Mouse (Mus musculus) embryonic facial prominence, embryonic 11.5 days (tissue): ENCODE results near the gene Faf1. TPM values are rescaled to one million over a fixed set of nuclear protein-coding genes. Genes with fewer than 3 reads are reported as not detected.

Experiments used
- ATAC-seq: fragments of 200-750 bp; cut with Nextera tagmentation; replicated peaks from 2 replicates; pipeline ENCODE4 v1.8.0; 2017; ENCODE audit warnings: low read depth; ENCODE audit not compliant: insufficient number of reproducible peaks, low FRiP score, low TSS enrichment
- DNase-seq: peaks from one replicate; pipeline ENCODE4 v3.0.0-alpha.2; 2015; ENCODE audit warnings: low spot score
- H3K27ac ChIP-seq: fragments of 300-500 bp; sonication (generic); replicated peaks from 2 replicates; pipeline ENCODE4 v1.5.1; 2014; ENCODE audit warnings: mild to moderate bottlenecking, low read depth, low read length, control low read depth
- H3K27me3 ChIP-seq: fragments of 300-500 bp; sonication (generic); 2 replicates; pipeline ENCODE4 v1.6.1; 2014; ENCODE audit warnings: mild to moderate bottlenecking, low read length, moderate library complexity, mixed read lengths; ENCODE audit not compliant: control insufficient read depth, insufficient read depth
- H3K36me3 ChIP-seq: fragments of 300-500 bp; sonication (generic); replicated peaks from 2 replicates; pipeline ENCODE4 v1.6.1; 2014; ENCODE audit warnings: low read depth, mild to moderate bottlenecking, low read length, moderate library complexity, mixed read lengths; ENCODE audit not compliant: control insufficient read depth, insufficient read depth
- H3K4me1 ChIP-seq: fragments of 300-500 bp; sonication (generic); 2 replicates; pipeline ENCODE4 v1.6.1; 2014; ENCODE audit warnings: low read length, mixed read lengths; ENCODE audit not compliant: control insufficient read depth, insufficient read depth
- H3K4me2 ChIP-seq: fragments of 300-500 bp; sonication (generic); 2 replicates; pipeline ENCODE4 v1.6.1; 2014; ENCODE audit warnings: low read depth, mild to moderate bottlenecking, control low read depth, low read length, moderate library complexity
- H3K4me3 ChIP-seq: fragments of 300-500 bp; sonication (generic); 2 replicates; pipeline ENCODE4 v1.5.1; 2014; ENCODE audit warnings: low read depth, low read length, control low read depth
- H3K9ac ChIP-seq: fragments of 300-500 bp; sonication (generic); replicated peaks from 2 replicates; pipeline ENCODE4 v1.6.1; 2014; ENCODE audit warnings: mild to moderate bottlenecking, control low read depth, low read length
- H3K9me3 ChIP-seq: fragments of 300-500 bp; sonication (generic); replicated peaks from 2 replicates; pipeline ENCODE4 v1.6.1; 2016; ENCODE audit warnings: mild to moderate bottlenecking, low read length, inconsistent platforms, mixed read lengths; ENCODE audit not compliant: control insufficient read depth
- WGBS: fragments of 180-500 bp; shearing (Covaris S2); extraction: QIAGEN DNeasy Blood & Tissue Kit; methylation state at CpG from one replicate; pipeline ENCODE4 v1.1.7; 2014; 5-methylcytosine and 5-hydroxymethylcytosine counted together
- polyA plus RNA-seq: library from polyadenylated mRNA; unstranded; fragments of >200 nt; fragmentation: Nextera tagmentation; extraction: Ambion mirVana; gene quantifications from 2 replicates; pipeline ENCODE4 v1.2.1, GENCODE M21; 2014

The Faf1 gene
- polyA plus RNA-seq, 1 experiment from 2014 or later = 47.2 TPM

DNA sequence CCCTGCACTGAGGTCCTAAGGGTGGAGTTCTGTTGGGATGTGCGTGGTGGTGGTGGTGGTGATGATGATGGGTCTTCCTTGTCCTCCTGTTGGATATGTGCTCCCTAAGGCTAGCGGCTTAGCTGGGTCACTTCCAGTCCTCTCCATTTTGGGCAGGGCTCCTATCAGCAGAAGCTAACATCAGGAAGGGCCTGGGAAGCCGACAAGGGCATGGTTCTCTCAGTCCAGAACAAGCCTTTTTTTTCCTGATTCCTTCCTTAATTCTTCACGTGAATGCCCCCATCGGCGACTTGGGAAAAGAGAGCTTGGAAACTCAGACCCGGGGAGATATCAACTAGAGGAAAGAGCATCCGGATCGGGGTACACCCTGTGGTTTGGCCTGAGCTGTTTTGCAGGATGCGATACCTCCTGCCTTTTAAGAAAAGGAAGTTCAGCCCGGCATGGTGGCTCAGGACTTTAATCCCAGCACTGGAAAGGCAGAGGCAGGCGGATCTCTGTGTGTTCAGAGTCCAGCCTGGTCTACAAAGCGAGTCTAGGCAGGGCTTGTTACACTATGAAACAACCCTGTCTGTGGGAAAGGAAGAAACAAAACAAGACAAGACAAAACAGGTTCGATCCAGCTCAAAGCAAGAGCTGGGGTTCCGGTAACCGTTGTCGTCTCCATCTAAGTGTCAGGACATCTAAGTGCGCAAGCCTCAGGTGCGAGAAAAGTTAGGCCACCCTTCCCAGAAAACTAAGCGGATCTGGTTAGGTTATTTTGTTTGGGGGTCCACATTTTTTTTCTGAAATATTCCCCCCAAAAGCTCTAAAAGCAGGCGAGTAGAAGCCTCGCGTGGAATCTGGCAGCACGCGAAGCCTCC lies 299.2 kb downstream of the Faf1 start:
- Histone ChIP-seq H3K4me3 (peak overlapping the region; percentile 1; the same call in 1 of the 2 replicates), H3K27me3 (peaks cover 64% of the 10 kb centered on the region), H3K9me3 (no peaks in the 10 kb centered on the region), H3K27ac (no peak overlapping the region), H3K36me3 (no peaks in the 10 kb centered on the region), H3K4me1 (peaks cover 6% of the 10 kb centered on the region; the same call in 1 of the 2 replicates), H3K4me2 (no peak overlapping the region), H3K9ac (no peak overlapping the region)
- DNase-seq (peak; percentile 28), ATAC-seq (no peak)
- WGBS = 8% methylated on average over 25 of the region's 25 CpGs

DNA sequence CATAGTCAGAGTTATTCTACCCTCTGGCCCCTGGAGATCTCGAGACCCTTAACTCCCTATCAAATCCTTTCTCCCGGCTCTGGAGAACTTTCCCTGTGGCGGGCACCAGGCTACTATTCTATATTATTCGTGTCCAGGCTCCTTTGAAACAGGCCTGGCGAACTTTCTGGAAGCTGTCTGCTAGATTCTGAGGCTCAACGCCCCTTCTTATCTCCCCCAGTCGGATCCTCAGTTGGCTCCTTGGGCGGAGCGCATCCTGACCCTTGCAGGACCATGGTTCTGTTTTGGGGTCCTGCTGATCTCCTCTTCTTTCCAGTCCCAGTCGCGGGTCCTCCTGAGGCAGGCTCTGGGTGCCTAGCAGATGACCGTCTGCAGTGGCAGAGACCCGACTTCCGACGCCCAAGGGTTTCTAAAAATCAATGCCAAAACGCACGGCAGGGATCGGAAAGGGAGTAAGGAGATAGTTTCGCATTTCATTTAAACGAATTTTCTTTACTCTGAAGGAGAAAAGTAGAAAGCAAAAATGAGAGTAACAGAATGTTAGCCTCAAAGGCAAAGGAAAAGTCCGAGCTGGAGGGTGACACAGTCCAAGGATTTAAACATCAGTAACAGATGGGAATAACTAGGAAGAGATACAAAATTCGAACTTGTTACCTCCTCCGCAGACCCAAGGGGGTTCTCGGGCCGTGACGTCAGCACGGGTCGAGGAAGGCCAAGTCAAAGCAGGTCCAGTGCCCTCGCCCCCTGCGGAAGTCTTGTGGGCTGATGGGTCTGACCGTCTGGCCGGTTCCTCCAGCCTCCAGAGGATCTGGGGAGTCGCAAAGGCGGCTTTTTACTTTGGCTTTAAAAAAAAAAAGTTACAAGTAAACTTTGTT lies 300.1 kb downstream of the Faf1 start:
- Histone ChIP-seq H3K4me2 (no peak overlapping the region), H3K9me3 (no peaks in the 10 kb centered on the region), H3K4me1 (peaks cover 6% of the 10 kb centered on the region; the same call in 1 of the 2 replicates), H3K27me3 (peaks cover 67% of the 10 kb centered on the region), H3K36me3 (no peaks in the 10 kb centered on the region), H3K9ac (no peak overlapping the region), H3K4me3 (peak overlapping the region; percentile 5; the same call in 1 of the 2 replicates), H3K27ac (no peak overlapping the region)
- ATAC-seq (no peak), DNase-seq (peak; percentile 45)
- WGBS = 1% methylated on average over 34 of the region's 34 CpGs

DNA sequence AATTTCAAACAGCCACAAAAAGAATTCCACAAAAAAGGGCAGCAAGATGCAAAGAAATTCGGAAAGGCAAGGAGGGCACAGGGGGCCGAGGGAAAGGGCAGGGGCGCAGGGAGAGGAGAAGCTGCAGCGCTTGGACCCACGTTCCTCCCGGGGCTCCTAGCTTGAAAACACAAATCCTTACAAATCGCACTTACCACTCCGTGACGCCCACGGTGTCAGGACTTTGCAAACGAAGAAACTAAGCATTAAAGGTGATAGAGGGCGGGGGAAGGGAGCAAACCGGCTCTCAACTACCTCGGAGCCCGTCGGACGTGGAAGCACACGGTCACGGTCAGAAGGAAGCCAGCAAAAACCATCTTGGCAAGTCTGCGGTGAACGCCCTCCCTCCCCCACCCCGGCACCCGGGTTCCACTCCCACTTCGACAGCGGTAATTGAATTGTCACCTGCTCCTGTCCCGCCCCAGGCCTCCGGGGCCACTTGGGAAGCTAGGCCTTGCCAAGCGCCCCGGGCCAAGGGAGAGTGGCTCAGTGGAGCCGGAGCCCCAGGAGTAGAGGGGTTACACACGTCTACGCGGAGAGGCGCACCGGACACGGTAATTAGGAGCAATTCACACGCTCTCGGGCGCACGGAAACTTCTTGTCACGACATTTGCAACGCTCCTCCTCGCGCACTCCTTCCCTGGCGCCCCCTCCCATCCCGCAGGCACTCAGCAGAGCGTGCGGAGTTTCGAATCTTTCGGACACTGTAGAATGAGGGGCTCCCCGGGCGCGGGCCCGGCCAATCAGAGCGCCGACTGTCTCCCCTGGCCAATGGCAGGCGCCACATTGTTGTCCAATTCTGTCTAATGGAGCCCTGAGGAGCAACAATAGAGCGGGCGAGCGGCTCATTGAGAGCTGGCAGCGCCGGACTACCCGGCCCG lies 301.0 kb downstream of the Faf1 start, which contains the start of gene Dmrta2:
Gene Dmrta2, plus strand, starts transcription at position 906 of the 920 bp plus-strand sequence.
- under 1% methylated on average over 64 of the region's 64 CpGs for WGBS
- peaks cover 74% of the 10 kb centered on the region for H3K27me3 ChIP-seq
- DNase-seq (peak; percentile 84), ATAC-seq (peak; percentile 91)
- H3K36me3 ChIP-seq = no peaks in the 10 kb centered on the region
- H3K4me3 ChIP-seq = peak within 1 kb of the TSS; percentile 42
- no peaks in the 10 kb centered on the region for H3K9me3 ChIP-seq
- 0 out of 2 replicates have a peak within 1 kb of the TSS, but pooled peaks have one; percentile 7 for H3K27ac ChIP-seq
- peak within 1 kb of the TSS; percentile 63 for H3K9ac ChIP-seq
- H3K4me1 ChIP-seq = peaks cover 6% of the 10 kb centered on the region; the same call in 1 of the 2 replicates
- peak within 1 kb of the TSS; percentile 67 for H3K4me2 ChIP-seq

DNA sequence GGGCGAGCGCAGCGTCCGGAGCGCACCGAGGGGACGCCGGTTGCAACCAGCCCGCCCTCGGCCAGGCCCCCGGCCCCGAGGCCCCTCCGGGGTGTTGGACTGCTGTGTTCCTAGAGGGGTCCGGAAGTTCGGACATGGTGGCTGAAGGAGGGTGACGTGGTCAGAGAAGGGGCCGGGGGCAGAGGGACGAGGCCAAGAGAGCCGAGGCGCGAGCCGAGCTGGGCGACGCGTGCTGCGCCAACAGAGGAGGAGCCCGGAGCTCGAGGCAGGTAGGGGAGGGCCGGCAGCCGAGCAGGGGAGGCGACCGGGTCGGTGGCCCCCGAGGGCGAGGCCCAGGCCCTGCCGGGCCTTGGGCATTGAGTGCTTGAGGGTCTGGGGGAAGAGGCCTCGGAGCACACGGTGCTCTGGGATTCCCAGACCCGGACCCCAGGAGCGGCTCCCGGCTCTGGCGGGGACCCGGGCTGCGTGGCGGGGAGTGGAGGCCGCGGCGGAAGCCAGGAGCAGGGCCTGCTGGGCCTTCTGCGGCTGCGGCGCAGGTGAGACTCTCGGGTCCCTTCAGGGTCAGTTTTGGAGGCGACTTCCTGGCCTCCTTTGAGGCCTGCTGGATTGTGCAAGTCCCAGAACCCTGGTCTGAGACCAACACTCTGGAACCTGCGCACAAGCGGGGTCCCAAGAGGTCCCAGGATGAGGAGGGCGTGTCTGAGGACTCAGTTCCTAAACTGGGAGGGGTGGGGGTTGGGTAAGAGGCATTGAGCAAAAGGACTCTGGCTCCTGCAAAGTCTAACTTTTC lies 301.9 kb downstream of the Faf1 start:
- Histone ChIP-seq H3K4me1 (peaks cover 6% of the 10 kb centered on the region; the same call in 1 of the 2 replicates), H3K27me3 (peaks cover 77% of the 10 kb centered on the region), H3K27ac (0 out of 2 replicates have a peak overlapping the region, but pooled peaks have one; percentile 7), H3K4me2 (peak overlapping the region; percentile 67), H3K4me3 (peak overlapping the region; percentile 42), H3K36me3 (no peaks in the 10 kb centered on the region), H3K9ac (peak overlapping the region; percentile 63), H3K9me3 (no peaks in the 10 kb centered on the region)
- WGBS = under 1% methylated on average over 56 of the region's 56 CpGs
- DNase-seq (peak; percentile 31), ATAC-seq (peak; percentile 27)

DNA sequence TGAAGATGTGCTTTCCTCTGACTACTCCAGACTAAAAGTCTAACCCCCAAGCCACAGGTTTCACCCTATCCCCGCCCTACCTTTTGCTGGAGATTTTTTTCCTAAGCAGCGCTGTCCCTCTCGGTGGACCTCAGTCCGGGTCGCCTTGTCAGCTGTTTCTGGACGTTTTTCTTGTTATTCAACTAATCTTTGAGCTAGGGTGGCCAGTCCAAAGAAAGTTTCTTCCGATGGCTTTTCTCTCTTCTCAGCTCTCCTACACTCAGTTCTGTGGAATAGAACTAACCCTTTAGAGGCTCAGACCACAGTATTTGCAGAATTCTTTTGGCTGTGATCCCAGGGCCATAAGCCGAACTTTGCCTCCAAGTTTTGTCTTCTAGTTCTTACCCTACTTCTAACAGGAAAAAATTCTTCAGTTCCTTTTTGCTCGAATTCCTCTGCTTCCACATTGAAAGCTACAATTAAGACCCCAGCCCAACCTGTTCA lies 302.5 kb downstream of the Faf1 start:
- no peak for DNase-seq
- no peaks in the 10 kb centered on the region for H3K9me3 ChIP-seq
- H3K9ac ChIP-seq = no peak overlapping the region
- 0 out of 2 replicates have a peak overlapping the region, but pooled peaks have one; percentile 3 for H3K27ac ChIP-seq
- peaks cover 8% of the 10 kb centered on the region for H3K4me1 ChIP-seq
- peak overlapping the region; percentile 67; the same call in 1 of the 2 replicates for H3K4me2 ChIP-seq
- no peak for ATAC-seq
- WGBS = 1% methylated on average over 9 of the region's 9 CpGs
- no peaks in the 10 kb centered on the region for H3K36me3 ChIP-seq
- peak overlapping the region; percentile 42 for H3K4me3 ChIP-seq
- peaks cover 76% of the 10 kb centered on the region for H3K27me3 ChIP-seq

DNA sequence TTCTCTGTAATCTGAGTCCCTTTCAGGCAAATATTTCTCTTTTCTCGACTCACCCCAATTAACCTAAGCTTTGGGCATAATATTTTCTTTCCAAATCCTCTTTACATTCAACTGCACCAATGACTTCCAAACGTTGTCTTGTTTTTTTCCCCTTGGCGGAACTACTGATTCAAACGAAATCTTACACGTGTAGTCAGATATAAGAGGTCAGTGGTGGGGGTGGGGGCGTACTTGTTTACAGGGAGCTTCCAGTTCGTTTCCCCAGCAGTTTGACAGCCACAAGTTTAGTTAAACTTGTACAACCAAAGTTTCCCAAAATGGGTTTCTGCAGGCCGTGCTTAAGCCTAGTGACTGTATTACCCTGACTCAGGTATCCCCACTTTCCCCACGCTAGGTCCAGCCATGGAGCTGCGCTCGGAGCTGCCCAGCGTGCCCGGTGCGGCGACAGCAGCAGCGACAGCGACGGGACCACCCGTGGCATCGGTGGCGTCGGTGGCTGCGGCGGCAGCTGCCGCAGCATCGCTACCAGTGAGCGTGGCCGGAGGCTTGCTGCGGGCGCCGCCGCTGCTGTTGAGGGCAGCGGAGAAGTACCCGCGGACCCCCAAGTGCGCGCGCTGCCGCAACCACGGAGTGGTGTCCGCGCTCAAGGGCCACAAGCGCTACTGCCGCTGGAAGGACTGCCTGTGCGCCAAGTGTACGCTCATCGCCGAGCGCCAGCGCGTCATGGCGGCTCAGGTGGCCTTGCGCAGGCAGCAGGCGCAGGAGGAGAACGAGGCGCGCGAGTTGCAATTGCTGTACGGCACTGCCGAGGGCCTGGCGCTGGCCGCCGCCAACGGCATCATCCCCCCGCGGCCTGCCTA lies 303.3 kb downstream of the Faf1 start:
- Histone ChIP-seq H3K4me1 (peaks cover 8% of the 10 kb centered on the region), H3K9me3 (no peaks in the 10 kb centered on the region), H3K4me2 (peak overlapping the region; percentile 51), H3K27ac (0 out of 2 replicates have a peak overlapping the region, but pooled peaks have one; percentile 3), H3K27me3 (peaks cover 77% of the 10 kb centered on the region), H3K4me3 (peak overlapping the region; percentile 20), H3K36me3 (no peaks in the 10 kb centered on the region), H3K9ac (peak overlapping the region; percentile 19; the same call in 1 of the 2 replicates)
- under 1% methylated on average over 66 of the region's 66 CpGs for WGBS
- DNase-seq = peak; percentile 49
- ATAC-seq = no peak
